Mouse (Mus musculus) forebrain, embryonic 16.5 days (tissue): ENCODE results near the gene Plekhf1. TPM values are rescaled to one million over a fixed set of nuclear protein-coding genes. Genes with fewer than 3 reads are reported as not detected.

ENCODE experiments used
- ATAC-seq: fragments of 200-750 bp; cut with Nextera tagmentation; 2 replicates; pipeline ENCODE4 v1.8.0; 2017; ENCODE audit warnings: mild to moderate bottlenecking, moderate library complexity
- H3K27ac ChIP-seq: fragments of 300-500 bp; sonication (generic); 2 replicates; pipeline ENCODE4 v1.5.1; 2014; ENCODE audit warnings: low read length, control low read depth
- H3K27me3 ChIP-seq: fragments of 300-500 bp; sonication (generic); replicated peaks from 2 replicates; pipeline ENCODE4 v1.6.1; 2014; ENCODE audit warnings: low read length; ENCODE audit not compliant: control insufficient read depth, insufficient read depth
- H3K36me3 ChIP-seq: fragments of 300-500 bp; sonication (generic); 2 replicates; pipeline ENCODE4 v1.6.1; 2014; ENCODE audit not compliant: control insufficient read depth, insufficient read depth
- H3K4me1 ChIP-seq: fragments of 300-500 bp; sonication (generic); replicated peaks from 2 replicates; pipeline ENCODE4 v1.6.1; 2014; ENCODE audit warnings: low read length; ENCODE audit not compliant: control insufficient read depth, insufficient read depth
- H3K4me2 ChIP-seq: fragments of 300-500 bp; sonication (generic); 2 replicates; pipeline ENCODE4 v1.6.1; 2014; ENCODE audit warnings: mild to moderate bottlenecking, low read length, control low read depth
- H3K4me3 ChIP-seq: fragments of 300-500 bp; sonication (generic); replicated peaks from 2 replicates; pipeline ENCODE4 v1.5.1; 2014; ENCODE audit warnings: mild to moderate bottlenecking, low read length, control low read depth
- H3K9ac ChIP-seq: fragments of 300-500 bp; sonication (generic); replicated peaks from 2 replicates; pipeline ENCODE4 v1.6.1; 2014; ENCODE audit warnings: low read depth, low read length, control low read depth
- H3K9me3 ChIP-seq: fragments of 300-500 bp; sonication (generic); 2 replicates; pipeline ENCODE4 v1.6.1; 2016; ENCODE audit warnings: low read length; ENCODE audit not compliant: control insufficient read depth
- WGBS: fragments of 180-500 bp; shearing (Covaris S2); extraction: QIAGEN DNeasy Blood & Tissue Kit; methylation state at CpG from one replicate; pipeline ENCODE4 v1.1.7; 2014; 5-methylcytosine and 5-hydroxymethylcytosine counted together
- polyA plus RNA-seq: library from polyadenylated mRNA; unstranded; fragments of >200 nt; fragmentation: Nextera tagmentation; extraction: Ambion mirVana; gene quantifications from 2 replicates; pipeline ENCODE4 v1.2.1, GENCODE M21; 2015

The Plekhf1 gene
- polyA plus RNA-seq, result 0.42 and 0.71 TPM in 2 replicates

DNA sequence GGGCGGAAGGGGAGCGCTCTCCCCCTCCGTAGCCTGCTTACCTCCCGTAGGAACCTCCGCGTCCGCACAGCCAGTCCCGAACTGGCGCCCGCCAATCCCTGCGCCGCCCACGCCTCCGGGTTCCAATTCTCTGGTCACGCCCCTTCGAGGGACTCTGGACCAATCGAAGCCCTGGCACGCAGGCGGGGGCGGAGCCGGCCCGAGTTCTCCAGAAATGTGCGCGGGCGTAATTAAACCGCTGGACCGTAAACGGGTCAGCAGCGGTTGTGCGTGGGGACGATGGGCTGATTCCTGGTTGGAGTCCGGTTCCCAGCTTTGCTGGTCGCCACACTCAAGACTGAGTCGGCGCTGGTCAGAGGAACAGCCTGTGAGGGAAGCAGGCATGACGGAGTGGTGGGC lies at the start of gene Plekhf1:
Gene Plekhf1 (minus strand): TSS at position 117 of the 399 bp plus-strand sequence.
- Histone ChIP-seq H3K9me3 (no peaks in the 10 kb centered on the region), H3K4me3 (peak within 1 kb of the TSS; percentile 46), H3K9ac (peak within 1 kb of the TSS; percentile 38), H3K27ac (no peak within 1 kb of the TSS), H3K36me3 (no peaks in the 10 kb centered on the region), H3K27me3 (peaks cover 9% of the 10 kb centered on the region; the same call in 1 of the 2 replicates), H3K4me2 (peak within 1 kb of the TSS; percentile 76), H3K4me1 (peaks cover 12% of the 10 kb centered on the region)
- peak; percentile 90 for ATAC-seq
- WGBS, result under 1% methylated on average over 36 of the region's 36 CpGs

DNA sequence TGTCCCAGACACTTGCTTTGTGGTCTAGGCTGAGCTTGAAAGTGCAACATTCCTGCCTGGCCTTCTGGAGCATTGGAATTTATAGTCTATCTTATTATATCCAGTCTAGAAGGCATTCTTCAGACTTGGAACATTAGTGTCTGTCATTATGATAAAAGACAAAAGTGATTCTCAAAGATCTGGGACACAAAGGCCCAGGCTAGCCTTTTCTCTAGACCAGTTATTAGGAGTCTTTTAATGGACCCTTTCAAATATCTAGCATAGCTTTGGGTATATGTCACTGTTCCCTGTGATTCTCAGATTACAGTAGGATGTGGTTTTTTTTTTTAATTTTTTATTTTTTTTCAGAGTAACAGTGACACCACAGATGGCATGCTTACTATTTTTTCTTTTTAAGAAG lies 44.7 kb upstream of the Plekhf1 start:
- Histone ChIP-seq H3K27ac (no peak overlapping the region), H3K4me2 (no peak overlapping the region), H3K9ac (no peak overlapping the region), H3K9me3 (no peaks in the 10 kb centered on the region), H3K4me1 (peaks cover 12% of the 10 kb centered on the region), H3K4me3 (no peak overlapping the region), H3K27me3 (no peaks in the 10 kb centered on the region), H3K36me3 (peaks cover 5% of the 10 kb centered on the region; the same call in 1 of the 2 replicates)
- ATAC-seq, result no peak

DNA sequence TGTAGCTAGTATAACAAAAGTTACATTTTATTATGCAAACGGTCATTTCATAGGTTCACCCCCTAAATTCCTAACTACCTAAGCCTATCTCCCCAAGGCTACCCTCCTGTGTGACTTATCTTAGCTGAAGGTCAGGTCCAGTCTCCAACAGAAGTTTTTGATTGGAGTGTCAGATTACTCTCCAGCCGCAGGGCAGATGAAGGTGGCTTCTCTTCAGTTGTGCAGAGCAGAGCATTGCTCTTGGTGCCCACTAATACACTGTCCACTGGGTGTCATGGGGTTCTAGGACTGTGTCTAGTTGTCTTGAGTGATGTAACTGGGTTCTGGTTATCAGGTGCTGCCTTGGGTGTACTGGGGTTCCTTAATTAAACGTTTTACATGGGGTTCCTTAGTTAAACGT lies 44.0 kb upstream of the Plekhf1 start:
- peak overlapping the region; percentile 73 for H3K4me3 ChIP-seq
- WGBS, result 10% methylated on average over 4 of the region's 4 CpGs
- peak overlapping the region; percentile 58 for H3K4me2 ChIP-seq
- H3K36me3 ChIP-seq, result peaks cover 8% of the 10 kb centered on the region
- H3K9me3 ChIP-seq, result no peaks in the 10 kb centered on the region
- no peak overlapping the region for H3K27ac ChIP-seq
- peaks cover 12% of the 10 kb centered on the region for H3K4me1 ChIP-seq
- peak overlapping the region; percentile 60; the same call in 1 of the 2 replicates for H3K9ac ChIP-seq
- ATAC-seq, result peak; percentile 12; the same call in 1 of the 2 replicates
- no peaks in the 10 kb centered on the region for H3K27me3 ChIP-seq

DNA sequence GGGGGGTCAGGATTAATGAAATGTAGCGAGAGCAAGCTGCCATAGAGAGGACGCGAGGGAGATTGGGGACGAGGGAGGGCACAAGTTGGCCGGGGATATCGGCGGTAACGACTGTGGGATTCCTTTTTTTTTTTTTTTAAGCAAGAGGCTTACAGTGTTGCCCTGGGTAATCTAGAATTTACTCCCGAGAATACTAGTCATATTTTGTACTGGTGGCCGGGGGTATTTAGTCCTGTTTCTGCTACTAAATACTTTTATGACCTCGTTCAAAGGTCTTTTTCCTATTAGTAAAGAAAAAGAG lies 43.6 kb upstream of the Plekhf1 start:
- Histone ChIP-seq H3K4me3 (peak overlapping the region; percentile 73), H3K27ac (peak overlapping the region; percentile 11), H3K9me3 (no peaks in the 10 kb centered on the region), H3K36me3 (peaks cover 10% of the 10 kb centered on the region), H3K9ac (peak overlapping the region; percentile 60), H3K4me1 (peaks cover 12% of the 10 kb centered on the region), H3K27me3 (no peaks in the 10 kb centered on the region), H3K4me2 (peak overlapping the region; percentile 58)
- no peak for ATAC-seq
- WGBS, result 1% methylated on average over 11 of the region's 11 CpGs

DNA sequence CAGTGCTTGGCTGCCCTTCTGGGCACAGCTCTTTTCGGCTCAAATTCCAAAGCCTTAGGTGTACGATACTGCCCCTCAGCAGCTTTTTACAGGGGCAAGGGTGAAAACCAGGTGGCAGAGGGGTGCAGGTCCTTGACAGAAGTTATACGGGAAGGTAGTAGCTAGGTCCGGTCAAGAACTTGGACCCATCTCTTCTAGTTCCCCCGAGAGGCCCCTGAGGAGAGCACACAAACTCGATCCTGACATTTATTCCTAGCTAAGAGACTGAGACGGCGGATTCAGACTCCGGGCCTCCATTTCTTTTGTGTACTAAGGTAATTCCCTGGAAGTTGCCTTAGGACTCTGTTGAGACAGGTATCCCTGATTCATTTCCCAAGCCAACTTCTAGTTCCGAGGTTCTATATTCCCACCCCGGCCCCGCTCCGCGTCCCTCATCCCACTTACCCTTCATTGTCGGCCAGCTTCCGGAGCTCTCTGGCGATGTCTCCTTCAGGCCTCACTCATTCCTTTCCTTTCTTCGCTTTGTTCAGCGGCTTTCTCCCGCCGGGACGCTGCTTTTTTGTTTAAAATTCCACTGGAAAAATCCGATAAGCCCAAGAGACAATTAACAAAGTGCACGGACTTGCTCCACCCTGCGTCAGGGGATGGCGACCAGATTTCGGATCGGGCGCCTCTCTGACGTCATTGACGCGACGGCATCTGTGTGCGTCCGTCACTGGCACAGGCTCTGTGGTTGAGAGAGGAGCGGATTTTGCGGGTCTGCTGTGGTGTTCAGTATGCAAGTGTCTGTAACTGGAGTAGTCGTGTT lies 43.1 kb upstream of the Plekhf1 start, which contains the start of gene Pop4:
Gene Pop4 (minus strand): TSS at position 721 of the 808 bp plus-strand sequence.
- Histone ChIP-seq H3K4me2 (peak within 1 kb of the TSS; percentile 93), H3K4me3 (peak within 1 kb of the TSS; percentile 73), H3K27me3 (no peaks in the 10 kb centered on the region), H3K27ac (peak within 1 kb of the TSS; percentile 48), H3K36me3 (peaks cover 14% of the 10 kb centered on the region), H3K9ac (peak within 1 kb of the TSS; percentile 60), H3K4me1 (peaks cover 12% of the 10 kb centered on the region), H3K9me3 (no peaks in the 10 kb centered on the region)
- under 1% methylated on average over 38 of the region's 38 CpGs for WGBS
- ATAC-seq, result peak; percentile 96

DNA sequence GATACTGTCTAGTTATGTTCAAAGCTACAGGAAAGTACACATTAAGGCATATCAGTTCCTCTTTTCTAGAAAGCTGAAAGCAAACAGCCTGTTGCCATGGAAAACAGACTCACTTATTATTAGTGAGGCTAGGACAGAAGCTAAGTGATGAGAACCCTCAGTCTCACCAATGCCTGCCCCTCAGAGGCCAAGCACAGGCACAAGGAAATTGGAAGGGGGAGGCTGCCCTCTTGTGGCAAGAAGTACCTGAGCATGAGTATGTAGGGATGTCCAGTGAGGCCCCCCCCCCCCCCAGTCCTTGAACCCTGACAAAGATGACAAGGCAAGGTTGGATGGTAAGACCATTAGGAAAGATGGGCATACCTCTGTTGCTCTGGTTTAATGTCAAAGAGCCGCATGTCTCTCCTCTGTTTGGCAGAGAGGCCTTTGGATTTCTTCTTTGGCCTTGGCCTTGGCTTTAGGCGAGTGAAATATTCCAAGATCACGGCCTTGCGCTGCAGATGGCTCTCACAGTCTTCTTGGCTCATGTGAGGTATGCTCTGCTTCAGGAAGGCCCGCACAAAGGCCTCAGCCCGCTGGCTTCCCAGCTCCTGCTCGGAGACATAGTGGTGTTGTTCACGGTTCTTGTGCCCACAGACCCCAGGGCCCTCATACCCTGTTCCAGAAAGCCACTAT lies 39.3 kb upstream of the Plekhf1 start:
- Histone ChIP-seq H3K27ac (no peak overlapping the region), H3K36me3 (peaks cover 35% of the 10 kb centered on the region), H3K9ac (no peak overlapping the region), H3K27me3 (no peaks in the 10 kb centered on the region), H3K4me1 (peaks cover 15% of the 10 kb centered on the region), H3K9me3 (no peaks in the 10 kb centered on the region), H3K4me3 (no peak overlapping the region), H3K4me2 (no peak overlapping the region)
- ATAC-seq, result no peak
- WGBS, result 92% methylated on average over 8 of the region's 8 CpGs

DNA sequence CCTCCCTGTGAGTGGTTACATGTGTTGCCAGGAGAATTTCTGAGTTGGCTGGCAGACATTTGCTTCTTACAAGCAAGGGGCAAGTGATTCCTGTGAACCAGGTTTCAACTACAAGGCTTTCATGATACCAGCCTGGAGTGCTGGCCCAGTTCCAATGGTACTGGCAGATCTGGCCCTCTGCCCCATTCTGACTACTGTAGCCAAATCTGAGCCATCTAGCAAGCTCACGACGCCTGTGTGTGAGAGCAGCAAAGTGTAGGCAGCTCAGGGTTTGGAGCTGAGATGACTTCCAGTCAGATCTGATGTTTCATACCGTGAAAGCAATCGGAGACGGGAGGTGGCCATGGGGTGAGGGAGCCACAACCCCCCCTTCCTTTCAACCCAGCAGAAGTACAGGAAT lies 34.6 kb upstream of the Plekhf1 start:
- no peak overlapping the region for H3K9ac ChIP-seq
- H3K4me1 ChIP-seq, result peaks cover 3% of the 10 kb centered on the region; the same call in 1 of the 2 replicates
- no peaks in the 10 kb centered on the region for H3K9me3 ChIP-seq
- H3K27ac ChIP-seq, result no peak overlapping the region
- WGBS, result 53% methylated on average over 5 of the region's 5 CpGs
- H3K4me3 ChIP-seq, result no peak overlapping the region
- 0 out of 2 replicates have a peak, but pooled peaks have one; percentile 20 for ATAC-seq
- no peaks in the 10 kb centered on the region for H3K27me3 ChIP-seq
- H3K4me2 ChIP-seq, result no peak overlapping the region
- peaks cover 37% of the 10 kb centered on the region for H3K36me3 ChIP-seq

DNA sequence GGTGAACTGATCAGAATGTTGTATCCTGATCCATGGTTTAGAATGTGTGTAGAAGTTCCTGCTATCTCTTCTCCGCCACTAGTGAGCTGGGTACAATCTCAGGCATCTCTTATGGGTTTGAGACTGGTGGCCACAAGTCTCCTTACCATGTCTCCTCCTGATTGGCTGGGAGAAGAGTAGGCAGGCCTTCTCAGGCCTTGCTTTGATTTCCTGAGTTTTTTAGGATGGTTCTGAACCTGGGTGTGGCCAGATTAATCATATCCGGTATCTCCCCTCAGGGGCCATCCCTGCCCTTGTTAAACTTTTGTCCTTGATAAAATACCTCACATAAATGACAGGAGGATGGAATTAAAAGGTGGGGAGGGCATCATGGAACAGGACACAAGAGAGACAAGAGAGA lies 31.8 kb upstream of the Plekhf1 start:
- H3K9me3 ChIP-seq, result no peaks in the 10 kb centered on the region
- H3K4me1 ChIP-seq, result peaks cover 5% of the 10 kb centered on the region; the same call in 1 of the 2 replicates
- 92% methylated on average over 2 of the region's 2 CpGs for WGBS
- no peak overlapping the region for H3K27ac ChIP-seq
- H3K4me3 ChIP-seq, result no peak overlapping the region
- no peak overlapping the region for H3K9ac ChIP-seq
- H3K27me3 ChIP-seq, result no peaks in the 10 kb centered on the region
- ATAC-seq, result no peak
- no peak overlapping the region for H3K4me2 ChIP-seq
- H3K36me3 ChIP-seq, result peaks cover 23% of the 10 kb centered on the region

DNA sequence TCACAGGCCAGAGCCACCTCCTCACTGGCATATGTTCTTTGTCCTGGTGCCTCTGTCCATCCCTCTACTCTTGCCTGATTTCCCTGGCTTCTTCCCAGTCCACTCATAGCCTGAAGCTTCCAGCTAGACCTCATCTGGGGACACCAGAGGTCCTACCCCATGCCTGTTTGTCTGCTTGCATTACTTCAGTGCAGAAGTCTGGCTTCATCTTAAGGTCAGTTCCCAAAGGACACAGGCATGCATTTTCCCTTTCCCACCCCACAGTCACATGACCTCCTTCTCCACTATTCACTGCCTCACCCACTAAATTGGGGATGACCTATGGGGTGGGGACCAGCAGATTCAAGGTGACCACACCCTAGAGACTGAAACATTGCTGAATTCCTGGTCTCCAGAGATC lies 25.6 kb upstream of the Plekhf1 start:
- Histone ChIP-seq H3K4me2 (no peak overlapping the region), H3K27ac (no peak overlapping the region), H3K9ac (no peak overlapping the region), H3K36me3 (no peaks in the 10 kb centered on the region), H3K4me3 (no peak overlapping the region), H3K4me1 (peaks cover 13% of the 10 kb centered on the region), H3K9me3 (no peaks in the 10 kb centered on the region), H3K27me3 (no peaks in the 10 kb centered on the region)
- ATAC-seq, result no peak
